Mouse (Mus musculus): ENCODE results near the gene Grin1.

Gene Grin1

DNA sequence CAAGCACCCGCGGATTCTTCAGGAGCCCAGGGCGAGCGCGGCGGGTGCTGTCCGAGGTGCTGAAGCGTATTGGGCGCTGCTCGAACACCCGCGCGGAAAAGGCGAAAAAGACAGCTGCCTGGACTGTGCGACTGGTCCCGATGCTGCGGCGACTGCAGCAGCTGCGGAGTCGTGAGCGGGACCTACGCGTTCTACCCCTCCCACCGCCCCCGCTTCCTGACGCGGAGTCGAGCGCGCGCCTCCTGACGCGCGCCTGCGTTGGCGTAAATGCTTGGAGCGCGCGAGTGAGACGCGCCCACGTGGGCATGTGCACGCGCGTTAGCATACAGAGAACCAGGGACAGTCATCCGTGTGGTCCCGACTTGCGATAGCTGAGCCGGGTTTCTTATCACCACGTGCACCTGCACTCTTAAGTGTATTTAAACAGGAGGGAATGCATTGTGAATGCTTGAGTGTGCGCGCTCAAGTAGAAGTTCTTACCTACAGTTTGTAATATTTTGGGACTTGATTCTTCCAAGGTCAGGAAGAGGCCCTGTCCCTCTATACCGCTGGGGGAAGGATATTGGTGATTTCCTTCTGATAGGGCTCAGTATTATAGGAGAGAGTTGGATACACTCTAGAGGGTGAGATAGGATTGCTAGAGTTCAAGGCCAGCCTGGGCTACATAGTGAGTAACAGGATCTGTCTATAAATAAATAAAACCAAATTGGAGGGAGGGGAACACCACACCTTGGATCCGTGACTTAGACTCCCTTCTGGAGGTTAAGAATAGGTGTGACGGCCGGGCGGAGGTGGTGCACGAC is at the start of gene Grin1:
Gene Grin1 (minus strand): TSS at position 217 of the 803 bp plus-strand sequence.
- peak; percentile 55 for DNase-seq (ENCODE audit: low read depth)

GRCm38 (mm10) chr2:25365091-25365761 is 46.2 kb upstream of the Grin1 start, which contains the start of gene Uap1l1:
Uap1l1 (minus strand) TSS chr2:25365682.
- no peak for DNase-seq (ENCODE audit: low read depth)

GRCm38 (mm10) chr2:25364761-25365090 is 45.7 kb upstream of the Grin1 start:
- DNase-seq (ENCODE audit: low read depth), result no peak

DNA sequence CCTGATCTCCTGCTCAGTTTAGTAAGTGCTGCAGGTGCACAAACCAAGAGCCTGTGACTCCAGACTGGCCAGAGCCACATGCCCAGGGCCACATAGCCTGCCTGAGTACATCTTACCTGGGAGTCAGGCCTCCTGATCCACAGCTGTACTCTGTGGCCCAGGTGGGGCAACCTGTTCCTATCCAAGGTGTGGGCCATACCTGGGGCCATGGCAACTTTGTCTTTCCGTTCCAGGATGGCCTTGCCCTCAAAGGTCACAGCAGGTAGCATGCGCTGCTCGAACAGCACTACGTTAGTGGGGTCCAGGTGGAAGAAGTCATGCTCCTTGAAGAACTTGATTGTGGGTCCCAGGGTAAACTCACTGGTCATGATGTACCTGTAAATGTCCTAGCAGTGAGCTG is 45.3 kb upstream of the Grin1 start:
- no peak for DNase-seq (ENCODE audit: low read depth)

DNA sequence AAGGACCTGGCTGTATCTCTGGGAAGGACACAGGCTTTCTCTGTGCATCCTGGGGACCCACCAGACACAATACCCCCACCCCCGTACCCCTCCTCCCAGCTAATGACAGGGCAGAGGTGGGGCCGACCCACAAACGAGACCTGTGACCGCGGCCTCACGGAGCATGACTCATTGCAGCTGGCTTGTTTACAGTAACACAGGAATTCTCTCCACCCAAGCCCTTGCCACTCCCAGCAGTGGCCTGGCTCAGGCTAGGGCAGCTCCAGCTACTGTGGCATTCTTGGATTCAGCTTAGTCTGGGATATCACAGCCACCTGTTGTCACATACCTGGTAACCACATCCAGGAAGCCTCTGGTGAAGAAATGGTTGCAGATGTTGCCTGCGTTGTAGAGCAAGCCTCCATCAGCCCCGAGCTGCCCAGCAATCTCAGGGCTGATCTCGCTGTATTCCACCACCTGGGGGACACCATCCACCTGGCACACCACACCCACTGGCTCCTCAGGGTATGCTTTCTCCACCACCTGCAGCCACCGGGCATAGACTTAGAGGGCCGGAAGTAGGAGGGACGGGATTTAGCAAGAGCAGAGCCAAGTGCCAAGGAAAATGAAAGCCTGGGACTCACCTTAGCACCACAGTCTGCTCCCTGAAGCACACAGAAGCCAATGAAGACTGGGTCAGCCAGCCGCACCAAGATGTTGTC is 44.6 kb upstream of the Grin1 start:
- no peak for DNase-seq (ENCODE audit: low read depth)

GRCm38 (mm10) chr2:25359848-25360247 is 40.9 kb upstream of the Grin1 start:
- DNase-seq (ENCODE audit: low read depth), result no peak

DNA sequence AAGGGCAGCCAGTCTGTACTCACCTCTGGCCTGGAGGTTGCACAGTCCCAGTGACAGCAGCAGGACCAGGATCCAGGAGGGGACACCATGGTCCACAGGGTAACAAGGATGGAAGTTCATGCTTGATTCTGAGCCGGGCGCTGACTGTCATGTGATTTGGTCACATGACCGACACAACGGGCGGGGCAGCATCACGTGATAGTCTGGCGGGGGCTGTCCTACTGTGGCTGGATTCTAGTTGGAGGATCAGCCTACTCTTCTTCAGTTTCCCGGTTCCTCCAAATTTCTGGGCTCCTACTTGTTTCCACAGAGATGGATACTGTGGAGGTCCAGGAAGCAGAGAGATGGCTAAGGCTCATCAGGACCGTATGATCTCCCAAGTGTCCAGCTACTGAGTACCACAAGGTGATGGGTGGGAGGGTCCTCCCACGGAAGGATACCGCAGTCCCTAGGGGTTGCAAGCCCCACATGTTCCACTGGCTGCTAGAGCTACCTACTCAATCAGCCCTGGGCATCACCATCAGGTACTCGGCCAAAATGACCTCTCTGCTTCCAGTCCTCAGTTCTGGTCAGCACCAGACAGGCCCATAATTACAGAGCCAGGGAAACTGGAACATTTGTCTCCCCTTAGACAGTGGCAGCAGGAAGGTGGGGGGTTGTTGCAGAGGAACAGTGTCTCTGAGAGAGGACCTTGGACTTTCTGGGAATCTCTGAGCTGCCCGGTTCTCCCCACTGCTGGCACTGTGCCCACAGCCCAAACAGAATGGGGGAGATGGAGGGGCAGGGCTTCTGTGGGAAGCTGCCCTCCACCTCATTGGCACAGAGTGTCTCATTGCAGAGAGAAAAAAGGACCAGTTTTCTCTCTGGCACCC is 37.5 kb upstream of the Grin1 start, which contains the start of gene Dpp7:
Gene Dpp7 (minus strand): TSS at position 152 of the 872 bp plus-strand sequence.
- DNase-seq (ENCODE audit: low read depth), result peak; percentile 85

DNA sequence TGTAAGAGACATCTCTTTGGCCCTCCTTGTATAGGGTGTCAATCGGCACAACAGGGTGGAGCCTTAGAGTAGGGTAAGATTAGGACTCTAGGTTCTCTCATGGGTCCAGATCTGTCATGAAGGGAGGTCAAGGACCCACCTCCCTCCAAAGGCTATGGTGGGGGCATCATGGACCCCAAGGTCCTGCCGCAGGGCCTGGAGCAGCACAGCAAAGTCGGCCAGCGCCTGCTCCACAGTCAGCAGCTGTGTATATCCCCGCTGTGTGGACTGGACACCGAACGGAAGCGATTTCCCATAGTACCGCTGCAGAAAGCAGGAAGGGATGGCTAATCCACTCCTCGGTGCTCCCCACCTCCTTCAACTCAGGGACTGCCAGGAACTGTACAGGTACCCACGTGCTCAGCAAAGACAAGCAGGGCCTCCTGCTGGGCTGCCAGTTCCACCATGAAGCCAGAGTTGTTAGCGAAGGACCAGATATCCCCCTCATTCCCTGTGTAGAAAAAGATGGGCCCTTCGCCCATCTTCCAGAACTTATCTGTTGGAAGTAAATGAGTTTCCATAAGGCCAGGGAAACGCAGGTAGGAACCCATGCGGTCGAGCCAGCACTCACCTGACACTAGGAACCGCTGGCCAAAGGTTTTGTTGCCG is 36.6 kb upstream of the Grin1 start:
- DNase-seq (ENCODE audit: low read depth), result no peak

- no peak for DNase-seq (ENCODE audit: low read depth)
Observed at GRCm38 (mm10) chr2:25354211-25354610, 35.2 kb upstream of the Grin1 start.

GRCm38 (mm10) chr2:25350701-25351100 is 31.7 kb upstream of the Grin1 start:
- no peak for DNase-seq (ENCODE audit: low read depth)

GRCm38 (mm10) chr2:25349499-25349898 is 30.5 kb upstream of the Grin1 start:
- no peak for DNase-seq (ENCODE audit: low read depth)

DNA sequence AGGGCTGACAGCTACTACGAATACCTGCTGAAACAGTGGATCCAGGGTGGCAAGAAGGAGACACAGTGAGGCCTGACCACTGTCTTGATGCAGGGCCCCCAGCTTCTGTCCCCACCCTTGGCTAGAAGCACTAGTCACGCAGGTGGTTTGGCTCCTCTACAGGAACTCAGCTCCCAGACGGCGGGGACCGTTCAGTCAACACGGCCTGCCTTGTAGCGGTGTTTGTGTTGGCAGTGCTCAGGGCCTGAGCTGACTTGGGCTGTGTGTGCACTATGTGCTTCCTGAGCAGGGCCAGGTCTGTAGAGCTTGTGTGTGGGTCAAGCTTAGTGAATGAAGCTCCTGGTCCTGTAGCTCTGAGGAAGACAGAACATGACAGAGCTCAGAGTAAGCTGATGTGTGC is 29.2 kb upstream of the Grin1 start:
- DNase-seq (ENCODE audit: low read depth), result no peak

- no peak for DNase-seq (ENCODE audit: low read depth)
Observed at GRCm38 (mm10) chr2:25338303-25338702, 19.3 kb upstream of the Grin1 start.

DNA sequence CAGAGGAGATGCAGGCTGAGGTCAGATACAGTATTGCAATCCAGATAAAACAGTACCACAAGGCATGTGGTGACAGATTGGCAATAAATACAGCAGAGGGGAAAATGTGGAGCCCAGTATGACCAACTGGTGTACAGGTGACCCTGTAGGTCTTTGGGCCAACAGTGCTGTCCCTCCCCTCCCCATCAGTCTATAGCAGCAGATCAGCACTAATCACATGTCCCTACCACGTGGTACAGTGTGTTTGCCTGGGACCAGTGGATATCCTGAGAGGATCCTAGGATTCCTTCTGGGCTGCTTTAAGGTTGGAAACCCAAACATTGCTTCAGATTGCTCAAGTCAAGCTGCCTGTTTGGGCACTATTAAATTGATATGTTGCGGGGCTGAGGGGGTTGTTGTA is 14.6 kb upstream of the Grin1 start:
- DNase-seq (ENCODE audit: low read depth), result no peak

DNA sequence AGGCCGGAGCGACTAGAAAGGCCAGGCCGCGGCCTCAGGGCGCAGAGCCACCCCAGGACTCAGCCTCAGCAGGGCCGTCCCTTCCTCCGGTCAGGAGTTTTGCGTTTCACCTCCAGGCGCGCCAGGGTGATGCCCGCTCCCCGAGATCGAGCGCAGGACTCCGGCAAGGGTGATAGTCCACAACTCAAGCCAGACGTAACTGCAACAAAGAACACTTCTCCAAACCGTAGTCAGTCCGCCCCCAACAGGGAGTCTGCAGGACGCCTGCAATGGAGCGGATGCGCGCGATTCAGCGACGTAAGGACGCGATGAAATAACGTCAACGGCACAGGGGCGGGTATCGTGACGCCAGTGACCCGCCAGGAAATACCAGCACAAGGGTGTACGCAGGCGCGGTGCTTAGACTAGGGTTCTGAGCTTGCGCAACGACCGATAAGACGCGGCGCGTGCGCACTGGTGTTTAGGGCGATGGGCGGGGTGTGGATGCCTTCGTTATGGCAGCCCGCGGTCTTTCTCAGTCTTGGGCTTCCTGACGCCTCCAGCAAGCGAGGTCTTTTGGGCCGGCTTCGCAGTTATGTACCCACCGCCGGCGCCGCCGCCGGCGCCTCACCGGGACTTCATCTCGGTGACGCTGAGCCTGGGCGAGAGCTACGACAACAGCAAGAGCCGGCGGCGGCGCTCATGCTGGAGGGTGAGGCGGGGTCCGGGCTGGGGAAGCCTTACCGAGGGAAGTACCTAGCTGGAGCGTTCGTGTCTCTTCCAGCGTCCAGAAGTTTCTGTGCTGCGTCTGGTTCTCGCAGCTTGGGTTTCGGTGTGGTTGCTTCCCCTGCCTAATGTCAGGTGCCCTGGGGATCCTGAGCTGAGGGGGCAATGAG is 13.5 kb upstream of the Grin1 start, which contains the start of gene Man1b1:
Gene Man1b1 (plus strand): TSS at position 53 of the 875 bp plus-strand sequence.
- peak; percentile 100 for DNase-seq (ENCODE audit: low read depth)

DNA sequence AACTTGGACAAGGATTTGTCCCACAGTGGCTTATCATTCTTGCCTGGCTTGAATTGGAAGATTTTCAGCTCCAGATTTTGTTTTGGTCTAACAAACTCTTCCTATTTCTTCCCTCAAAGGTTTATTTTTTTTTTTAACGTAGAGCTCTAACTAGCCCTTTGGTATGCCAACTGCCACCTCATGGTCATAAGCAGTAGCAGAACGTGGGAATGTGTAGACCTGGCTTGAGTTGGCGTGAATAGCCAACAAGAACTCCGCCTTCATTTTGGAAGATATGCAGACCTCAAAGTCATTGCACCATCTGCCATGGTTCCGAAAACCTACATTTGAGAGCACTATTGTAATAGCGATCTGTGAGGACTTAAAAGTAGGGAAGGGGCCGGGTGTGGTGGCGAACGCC is 12.5 kb upstream of the Grin1 start:
- DNase-seq (ENCODE audit: low read depth), result no peak

DNA sequence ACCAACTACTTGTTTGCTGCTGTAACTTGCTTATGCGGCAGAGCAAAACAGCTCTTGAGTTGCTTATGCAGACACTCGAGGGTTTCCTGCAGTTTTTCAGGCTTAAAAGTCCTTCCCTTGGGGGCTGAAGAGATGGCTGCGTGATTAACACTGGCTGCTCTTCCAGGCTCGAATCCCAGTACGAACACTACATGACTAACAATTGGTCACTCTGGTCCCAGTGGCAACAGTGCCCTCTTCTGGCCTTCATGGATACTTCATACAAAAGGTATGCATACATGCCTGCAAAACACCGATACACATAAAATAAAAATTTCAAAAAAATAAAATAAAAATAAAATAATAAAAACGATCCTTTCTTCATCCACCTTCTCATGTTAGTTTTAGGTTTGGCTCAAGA is 9.5 kb upstream of the Grin1 start:
- peak; percentile 50 for DNase-seq (ENCODE audit: low read depth)

- no peak for DNase-seq (ENCODE audit: low read depth)
Observed at GRCm38 (mm10) chr2:25326036-25326435, 7.0 kb upstream of the Grin1 start.

- DNase-seq (ENCODE audit: low read depth), result no peak
Observed at GRCm38 (mm10) chr2:25320084-25320483, 1.1 kb upstream of the Grin1 start.

Data from c-Kit-positive CD71-positive TER-119-negative erythroid progenitor cells, embryonic 14.5 days (primary cell).